Mouse (Mus musculus) left cerebral cortex, postnatal 25 days (tissue): ENCODE data around the gene Kit. TPM values are rescaled to one million over a fixed set of nuclear protein-coding genes. Genes with fewer than 3 reads are reported as not detected.

Experiments used
- DNase-seq, 2 experiments: peaks; one replicate each; pipeline ENCODE4 v3.0.0; 2022; ENCODE audit warnings: low spot score in 2 of 2, mixed read lengths in 1 of 2
- intact Hi-C: fragments of 180-260 bp; cut with DNase I; formaldehyde crosslinking; loops from one replicate; pipeline ENCODE4 v1.15.1; 2025
- total RNA-seq, 2 experiments: library from RNA; stranded (reverse); gene quantifications; 2 replicates each; pipeline ENCODE4 v1.2.3; 2021

The Kit gene
- total RNA-seq, result 10 to 100 TPM; 31.3 to 32.1 TPM

GRCm38 (mm10) chr5:75574852-75575566, at the start of gene Kit:
TSS of gene Kit (plus strand) at chr5:75574916.
- intact Hi-C loops, result loop anchor here (5.0 to 10.0 kb wide), 2 partner anchors 277 to 360 kb away; no protein-coding TSS in a partner anchor
- DNase-seq, result peak; percentile 55 to 57

- DNase-seq, result no peak
- intact Hi-C loops, result no loop called here
Observed at GRCm38 (mm10) chr5:75536156-75536555, 38.6 kb upstream of the Kit start.

DNA sequence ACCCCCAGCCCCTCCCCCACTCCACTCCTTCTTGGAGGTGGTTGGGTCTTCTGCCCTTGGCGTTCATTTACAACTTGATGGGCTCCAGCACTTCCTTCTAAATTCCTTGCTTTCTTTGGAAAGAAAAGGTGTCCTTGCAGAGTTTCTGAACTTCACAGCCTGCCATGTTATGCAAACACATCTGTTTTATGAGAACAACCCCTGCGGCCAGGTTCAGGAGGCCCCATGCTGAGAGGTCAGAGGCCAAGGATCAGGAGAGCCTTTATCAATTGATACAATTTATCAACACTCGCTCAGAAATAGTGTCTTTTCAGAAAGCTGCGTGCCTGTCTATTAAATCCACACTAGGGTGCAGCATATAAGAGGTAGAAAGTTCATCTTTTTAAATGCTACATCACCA, 37.0 kb upstream of the Kit start:
- no peak for DNase-seq
- intact Hi-C loops, result no loop called here

DNA sequence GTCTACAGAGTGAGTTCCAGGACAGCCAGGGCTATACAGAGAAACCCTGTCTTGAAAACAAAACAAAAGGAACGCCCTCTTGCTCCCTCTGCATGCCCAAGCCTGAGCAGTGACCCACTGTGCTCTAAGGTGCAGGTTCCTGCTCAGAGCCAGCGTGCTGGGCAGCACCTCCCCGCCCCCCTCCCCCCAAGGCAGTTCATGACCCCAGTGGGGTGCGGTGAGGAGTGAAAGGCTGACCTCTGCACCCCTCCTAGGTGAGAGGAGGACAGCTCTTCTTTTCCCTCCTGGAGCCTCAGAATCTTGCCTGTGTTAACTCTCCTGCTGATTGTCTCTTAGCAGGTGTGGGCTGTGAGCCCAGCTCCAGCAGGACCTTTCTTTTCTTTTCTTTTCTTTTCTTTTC, 36.3 kb upstream of the Kit start:
- no peak for DNase-seq

GRCm38 (mm10) chr5:75539098-75539497, 35.6 kb upstream of the Kit start:
- no peak for DNase-seq
- intact Hi-C loops, result no loop called here

More for the DNA sequence above, 36.3 kb upstream of the Kit start:
- intact Hi-C loops, result no loop called here

GRCm38 (mm10) chr5:75543757-75544156, 31.0 kb upstream of the Kit start:
- DNase-seq, result no peak
- intact Hi-C loops, result no loop called here

GRCm38 (mm10) chr5:75544472-75545264, 30.0 kb upstream of the Kit start:
- no peak for DNase-seq
- intact Hi-C loops, result no loop called here

GRCm38 (mm10) chr5:75545265-75545643, 29.5 kb upstream of the Kit start:
- intact Hi-C loops, result no loop called here
- DNase-seq, result no peak

DNA sequence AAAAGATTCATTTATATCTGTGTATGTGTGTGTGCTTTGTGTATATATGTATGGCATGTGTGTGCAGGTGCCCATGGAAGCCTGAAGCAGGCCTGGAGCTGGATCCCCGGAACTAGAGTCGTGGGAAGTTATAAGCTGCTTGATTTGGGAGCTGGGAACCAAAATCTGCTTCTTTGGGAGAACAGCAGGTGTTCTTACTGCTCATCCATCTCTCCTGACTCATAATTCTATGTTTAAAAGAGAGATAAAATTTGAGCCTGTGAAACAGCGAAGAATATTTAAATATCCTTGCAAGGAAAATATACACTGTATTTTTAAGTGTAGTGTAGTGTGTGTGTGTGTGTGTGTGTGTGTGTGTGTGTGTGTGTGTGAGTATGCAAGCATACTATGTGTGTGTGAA, 21.7 kb upstream of the Kit start:
- intact Hi-C loops, result no loop called here
- DNase-seq, result peak in 1 of 2 experiments; percentile 58

DNA sequence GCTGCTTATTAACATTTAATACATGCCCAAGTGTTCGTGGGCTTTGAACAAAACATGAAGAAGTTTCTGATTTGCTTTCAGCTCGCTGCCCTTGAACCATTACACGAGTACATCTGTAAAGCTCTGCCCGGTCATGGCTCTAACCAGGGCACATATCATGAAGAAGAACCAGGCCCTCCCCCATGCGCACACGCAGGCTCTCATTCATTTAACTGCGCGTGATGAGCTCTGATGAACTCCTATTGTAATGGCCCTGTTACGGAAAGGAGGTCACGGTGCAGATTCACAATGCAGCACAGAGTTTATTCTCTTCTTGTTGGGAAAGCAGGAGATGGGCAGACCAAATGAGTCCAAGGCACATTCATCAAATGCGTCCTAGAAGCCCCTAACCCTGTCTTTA, 17.1 kb upstream of the Kit start:
- DNase-seq, result no peak
- intact Hi-C loops, result no loop called here

DNA sequence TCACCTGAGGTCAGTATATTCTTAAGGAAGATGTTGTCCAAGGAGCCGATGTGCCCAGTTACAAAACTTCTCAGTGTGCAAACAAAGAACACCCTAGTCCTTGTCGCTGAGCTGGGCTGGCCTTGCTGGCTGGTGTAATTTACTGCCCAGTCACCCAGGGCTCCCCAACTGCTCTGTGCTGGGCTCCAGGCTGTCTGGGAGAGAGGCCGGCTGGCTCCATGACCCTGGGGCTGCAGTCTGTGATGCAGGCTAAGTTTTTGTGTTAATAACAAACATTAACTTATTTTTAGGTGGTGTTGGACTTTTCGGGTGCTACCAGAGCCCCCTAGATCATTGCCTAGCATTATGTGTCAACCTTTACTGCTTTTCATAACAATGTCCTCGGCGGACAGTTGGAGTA, 15.4 kb upstream of the Kit start:
- intact Hi-C loops, result no loop called here
- DNase-seq, result no peak

DNA sequence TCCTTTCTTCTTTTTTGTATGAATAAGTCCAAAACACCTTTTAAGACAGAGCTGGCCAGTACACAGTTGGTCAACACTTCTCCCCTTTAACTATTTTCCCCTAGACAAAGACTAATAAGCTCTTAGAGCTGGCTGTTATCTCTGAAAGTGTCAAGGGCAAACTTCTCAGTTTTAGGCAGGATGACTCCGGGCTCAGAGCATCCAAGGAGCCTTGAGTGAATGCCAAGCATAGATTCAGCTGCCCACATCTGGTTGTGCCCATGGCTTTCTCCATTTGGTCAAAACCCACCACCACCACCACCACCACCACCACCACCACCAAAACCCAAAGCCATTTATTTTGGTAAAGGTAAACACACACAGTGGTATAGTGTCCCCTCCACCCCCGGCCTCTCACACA, 13.5 kb upstream of the Kit start:
- DNase-seq, result no peak
- intact Hi-C loops, result loop anchor here (10.0 kb wide), 1 partner anchor 564 kb away; no protein-coding TSS in a partner anchor

GRCm38 (mm10) chr5:75574151-75574851, 415 bp upstream of the Kit start:
- DNase-seq, result no peak
- intact Hi-C loops, result loop anchor here (10.0 kb wide), 1 partner anchor 360 kb away; no protein-coding TSS in a partner anchor

GRCm38 (mm10) chr5:75575567-75576515, 1.1 kb downstream of the Kit start:
- intact Hi-C loops, result loop anchor here (5.0 to 10.0 kb wide), 2 partner anchors 276 to 361 kb away; no protein-coding TSS in a partner anchor
- peak; percentile 54 to 55 for DNase-seq

- DNase-seq, result no peak
- intact Hi-C loops, result loop anchor here (5.0 to 10.0 kb wide), 2 partner anchors 276 to 362 kb away; no protein-coding TSS in a partner anchor
Observed at GRCm38 (mm10) chr5:75576741-75577140, 2.0 kb downstream of the Kit start.

GRCm38 (mm10) chr5:75578141-75578540, 3.4 kb downstream of the Kit start:
- no peak for DNase-seq
- intact Hi-C loops, result loop anchor here (5.0 to 10.0 kb wide), 2 partner anchors 274 to 363 kb away; no protein-coding TSS in a partner anchor

DNA sequence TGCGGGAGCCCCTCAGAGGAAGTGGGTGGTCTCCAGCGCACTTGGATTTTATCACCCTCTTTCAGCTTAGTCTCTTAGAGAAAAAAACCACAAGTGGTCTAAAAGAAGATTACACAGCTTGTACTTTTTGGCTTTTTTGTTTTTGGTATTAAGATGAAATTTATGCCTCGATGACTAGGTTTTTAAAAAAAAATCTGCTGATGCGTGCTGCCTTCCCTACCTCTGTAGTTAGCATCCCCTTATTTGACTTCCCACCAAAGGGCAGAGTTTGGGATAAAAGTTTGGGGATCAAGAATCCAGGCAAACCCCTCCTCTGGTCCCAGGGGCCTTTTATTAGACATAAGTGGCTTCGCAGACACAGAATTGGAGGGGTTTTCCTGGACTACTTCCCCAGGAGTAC, 4.5 kb downstream of the Kit start:
- intact Hi-C loops, result loop anchor here (5.0 to 10.0 kb wide), 2 partner anchors 273 to 364 kb away; no protein-coding TSS in a partner anchor
- no peak for DNase-seq

DNA sequence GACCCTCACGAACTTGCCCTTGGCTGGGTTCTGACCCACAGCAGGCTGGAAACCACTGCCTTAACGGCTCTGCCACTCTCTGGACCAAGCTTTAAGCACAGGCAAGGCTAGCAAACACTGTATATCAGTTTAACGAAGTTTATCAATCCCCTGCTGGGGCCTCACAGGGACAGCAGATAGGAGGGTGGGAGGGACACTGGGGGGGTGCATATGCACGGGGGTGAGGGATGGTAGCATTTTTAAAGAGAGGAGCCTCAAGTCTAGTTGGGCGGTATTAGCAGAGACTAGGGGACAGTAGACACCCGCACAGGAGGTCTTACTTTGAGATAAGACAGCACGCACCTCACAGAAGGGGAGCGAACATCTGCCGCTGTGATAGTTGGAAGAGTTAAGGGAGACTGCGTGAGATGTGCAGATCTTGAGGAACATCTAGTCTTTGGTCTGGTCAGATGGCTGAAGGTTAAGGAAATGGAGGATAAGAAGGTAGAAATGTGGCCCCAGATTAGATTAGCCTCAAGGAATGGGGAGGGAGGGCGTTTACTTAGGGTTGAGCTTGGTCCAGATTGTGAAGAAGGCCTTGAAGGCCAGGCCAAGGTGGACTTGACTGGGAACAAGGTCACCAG, 5.0 kb downstream of the Kit start:
- no peak for DNase-seq
- intact Hi-C loops, result loop anchor here (5.0 to 10.0 kb wide), 2 partner anchors 273 to 365 kb away; no protein-coding TSS in a partner anchor
